Mouse (Mus musculus) megakaryocyte-erythroid progenitor cell, adult 5-6 weeks (primary cell): Measurements from ENCODE around the gene H1f0. TPM values are rescaled to one million over a fixed set of nuclear protein-coding genes. Genes with fewer than 3 reads are reported as not detected.
"Not testable (repeated sequence)": the region's sequence is repeated elsewhere in the genome, so short reads cannot be mapped to it uniquely, and the experiment has no call there.

Source experiments
- ATAC-seq: replicated peaks from 2 replicates; pipeline ENCODE4 v1.8.0; 2016; ENCODE audit warnings: mild to moderate bottlenecking, inconsistent platforms; ENCODE audit not compliant: severe bottlenecking, poor library complexity, low FRiP score, low TSS enrichment
- total RNA-seq, 2 experiments: library from RNA; stranded (forward) in 1 of 2; stranded (reverse) in 1 of 2; fragments of 200-1000, 215-1000 nt in 1 of 2; fragments of >200 nt in 1 of 2; fragmentation: Nextera tagmentation in 1 of 2; gene quantifications; 2 replicates each; pipeline ENCODE4 v1.2.3; 2014 to 2017

Gene H1f0
- total RNA-seq, 2 experiments from 2014 or later: 19.0 to 27.0 TPM

- ATAC-seq: no peak
These were observed 26.7 kb upstream of the H1f0 start for GRCm38 (mm10) chr15:79001559-79001958.

GRCm38 (mm10) chr15:79002036-79002435, 26.2 kb upstream of the H1f0 start:
- ATAC-seq: no peak

- ATAC-seq: no peak
These were observed 25.2 kb upstream of the H1f0 start for GRCm38 (mm10) chr15:79003079-79003478.

DNA sequence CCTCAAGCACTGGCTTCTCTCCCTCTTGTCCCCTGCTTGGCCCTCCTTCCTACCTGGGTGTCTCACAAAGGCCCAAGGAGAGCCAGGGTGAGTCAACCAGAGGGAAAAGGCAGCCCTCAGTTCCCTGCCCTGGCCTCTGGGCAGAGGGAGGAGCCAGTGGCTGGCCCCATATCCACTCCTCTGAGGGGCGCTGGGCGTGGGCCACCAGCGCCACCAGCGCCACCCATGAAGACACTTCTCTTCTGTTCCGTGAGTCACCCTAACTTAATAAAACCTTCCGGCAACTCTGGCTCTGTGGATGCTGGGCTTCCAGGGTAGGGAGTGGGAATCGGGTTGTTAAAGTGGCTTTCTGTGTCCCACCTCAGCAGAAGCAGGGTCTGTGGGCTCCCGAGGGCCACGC, 22.7 kb upstream of the H1f0 start:
- ATAC-seq: no peak

DNA sequence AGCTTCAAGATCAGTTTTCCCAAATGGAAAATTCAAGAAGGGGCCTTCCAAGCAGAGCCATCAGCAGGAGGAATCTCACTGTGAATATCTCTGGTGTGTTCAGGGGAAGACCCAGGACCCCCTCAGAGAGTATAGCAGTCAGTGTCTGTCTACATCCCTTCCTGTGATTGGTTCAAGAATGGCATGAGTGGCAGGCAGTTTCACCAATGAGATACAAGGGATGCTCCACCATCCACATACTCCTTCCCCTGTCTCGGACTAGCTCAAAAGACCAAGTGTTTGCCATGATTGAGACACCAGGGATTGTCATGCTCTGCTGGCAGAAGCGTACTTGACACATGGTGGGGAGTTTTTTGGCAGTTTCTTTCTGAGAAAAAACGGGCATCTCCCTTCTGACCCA, 21.6 kb upstream of the H1f0 start:
- ATAC-seq: no peak

DNA sequence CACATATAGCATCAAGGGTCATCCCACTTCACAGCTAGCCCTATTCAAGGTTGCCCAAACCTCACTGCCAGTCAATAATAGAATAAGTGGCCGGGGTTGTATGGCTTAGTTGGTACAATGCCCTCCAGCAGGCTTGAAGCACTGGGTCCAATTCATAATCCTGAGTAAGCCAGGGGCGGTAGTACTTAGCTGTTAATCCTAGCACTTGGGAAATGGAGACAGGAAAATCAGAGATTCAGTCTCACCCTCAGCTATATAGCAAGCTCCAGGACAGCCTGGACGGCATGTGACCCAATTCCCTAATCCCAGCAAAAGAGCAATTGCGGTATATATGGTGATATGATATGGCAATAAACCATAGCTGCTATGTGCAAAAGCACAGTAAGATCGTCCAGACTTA, 21.2 kb upstream of the H1f0 start:
- no peak for ATAC-seq

GRCm38 (mm10) chr15:79007836-79008235, 20.4 kb upstream of the H1f0 start:
- not testable (repeated sequence) for ATAC-seq

GRCm38 (mm10) chr15:79009734-79010133, 18.5 kb upstream of the H1f0 start:
- ATAC-seq: no peak

GRCm38 (mm10) chr15:79011550-79011949, 16.7 kb upstream of the H1f0 start:
- ATAC-seq: no peak

DNA sequence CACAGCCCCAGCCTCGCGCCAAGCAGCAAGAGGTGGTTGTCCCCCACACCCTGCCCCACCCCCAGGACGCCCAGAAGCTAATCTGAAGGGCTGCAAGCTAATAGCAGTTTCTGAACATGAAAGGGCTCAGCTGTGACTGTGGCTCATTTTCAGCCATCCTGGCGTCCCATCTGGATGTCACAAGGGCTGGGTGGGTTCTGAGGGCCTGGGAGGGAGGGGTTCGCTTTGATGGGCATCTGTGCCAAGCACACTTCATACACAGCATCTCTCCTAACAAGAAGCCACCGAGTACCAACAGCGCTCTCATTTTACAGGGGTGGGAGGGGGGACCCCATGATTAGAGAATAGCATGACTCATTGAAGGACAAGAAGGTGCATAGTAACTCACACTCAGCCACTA, 14.9 kb upstream of the H1f0 start:
- no peak for ATAC-seq

- ATAC-seq: no peak
These were observed 10.1 kb upstream of the H1f0 start for GRCm38 (mm10) chr15:79018191-79018590.

DNA sequence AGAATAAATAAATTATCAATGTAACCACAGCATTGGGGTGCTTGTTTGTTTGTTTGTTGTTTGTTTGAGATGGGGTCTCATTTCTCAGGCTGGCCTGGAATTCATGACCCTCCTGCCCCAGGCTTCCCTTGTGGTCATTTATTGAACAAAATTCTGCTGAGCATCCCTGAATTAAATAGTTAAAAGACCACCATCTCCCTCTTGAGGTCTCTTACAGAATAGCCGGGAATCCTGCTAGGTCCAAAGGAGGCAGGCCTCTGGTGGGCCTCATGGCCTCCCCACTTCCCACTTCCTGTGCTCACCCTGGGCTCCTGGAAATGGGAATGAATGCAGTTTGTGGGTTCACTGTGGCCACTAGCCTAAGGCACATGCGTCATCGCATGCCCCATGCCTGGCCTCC, 9.4 kb upstream of the H1f0 start:
- no peak for ATAC-seq

- ATAC-seq: no peak
These were observed 5.5 kb upstream of the H1f0 start for GRCm38 (mm10) chr15:79022671-79023230.

- no peak for ATAC-seq
These were observed 4.9 kb upstream of the H1f0 start for GRCm38 (mm10) chr15:79023366-79023765.

GRCm38 (mm10) chr15:79025687-79026308, 2.5 kb upstream of the H1f0 start:
- ATAC-seq: no peak

- ATAC-seq: no peak
These were observed 1.5 kb upstream of the H1f0 start for GRCm38 (mm10) chr15:79026511-79027290.

DNA sequence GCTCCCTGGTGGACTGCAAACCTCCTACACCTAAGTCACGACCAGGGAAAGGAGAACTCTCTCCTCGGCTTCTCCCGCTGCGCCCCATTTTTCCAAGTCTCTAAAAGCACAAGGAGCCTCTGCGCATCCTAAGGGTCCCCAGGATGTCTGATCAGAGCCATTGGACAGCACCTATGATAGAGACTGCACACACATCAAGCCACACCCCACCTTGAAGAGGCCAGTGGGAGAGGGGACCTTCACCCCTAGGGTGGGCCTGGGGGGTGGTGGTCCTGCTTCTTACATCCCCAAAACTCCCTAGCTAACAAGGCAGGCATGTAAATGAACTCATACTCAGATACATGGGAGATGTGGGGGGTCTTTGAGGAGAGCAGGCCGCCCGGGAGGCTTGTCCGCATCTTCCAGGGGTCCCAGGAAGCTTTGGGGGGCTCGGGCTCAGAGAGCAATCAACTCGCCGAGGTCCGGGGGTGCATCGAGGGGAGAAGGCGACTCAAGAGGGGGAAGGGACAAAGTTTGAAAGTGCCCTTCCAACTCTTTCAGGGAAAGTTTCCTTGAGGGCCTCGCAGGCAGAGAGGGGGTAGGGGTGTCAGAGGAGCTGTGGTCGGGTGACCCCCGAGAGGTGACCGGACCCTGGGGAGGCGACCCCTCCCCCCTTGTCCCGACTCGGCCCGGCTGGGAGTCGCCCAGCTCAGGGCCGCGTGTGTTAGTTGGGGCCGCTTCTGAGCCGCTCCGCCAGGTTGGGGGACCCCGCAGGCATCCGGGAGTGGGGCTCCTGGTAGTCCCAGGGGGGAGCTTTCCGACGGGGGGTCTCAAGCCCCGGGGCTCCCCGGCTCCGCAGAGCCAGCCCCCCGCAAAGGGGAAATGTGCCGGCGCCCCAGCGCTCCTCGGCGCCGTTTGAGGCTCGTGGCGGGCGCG, 702 bp upstream of the H1f0 start:
- ATAC-seq: no peak

DNA sequence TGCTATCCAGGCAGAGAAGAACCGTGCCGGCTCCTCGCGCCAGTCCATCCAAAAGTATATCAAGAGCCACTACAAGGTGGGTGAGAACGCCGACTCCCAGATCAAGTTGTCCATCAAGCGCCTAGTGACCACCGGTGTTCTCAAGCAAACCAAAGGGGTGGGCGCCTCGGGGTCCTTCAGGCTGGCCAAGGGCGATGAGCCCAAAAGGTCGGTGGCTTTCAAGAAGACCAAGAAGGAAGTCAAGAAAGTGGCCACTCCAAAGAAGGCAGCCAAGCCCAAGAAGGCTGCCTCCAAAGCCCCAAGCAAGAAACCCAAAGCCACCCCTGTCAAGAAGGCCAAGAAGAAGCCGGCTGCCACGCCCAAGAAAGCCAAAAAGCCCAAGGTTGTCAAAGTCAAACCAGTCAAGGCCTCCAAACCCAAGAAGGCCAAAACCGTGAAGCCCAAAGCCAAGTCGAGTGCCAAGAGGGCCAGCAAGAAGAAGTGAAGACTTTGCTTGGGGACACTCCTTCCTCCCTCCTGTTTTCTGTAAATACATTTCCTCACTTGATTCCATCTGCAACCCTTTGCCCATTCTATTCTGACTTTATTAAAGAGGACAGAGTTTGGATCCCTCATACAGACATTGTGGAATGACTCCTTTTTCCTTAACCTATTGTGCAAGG, 704 bp downstream of the H1f0 start:
- ATAC-seq: no peak

- ATAC-seq: no peak
These were observed 1.4 kb downstream of the H1f0 start for GRCm38 (mm10) chr15:79029519-79030241.
